Mouse (Mus musculus) lung, postnatal 0 days (tissue): Measurements from ENCODE around the gene Dvl2.

Experiments used
- CTCF ChIP-seq: IDR thresholded peaks from 2 replicates; pipeline ENCODE4 v1.5.1; 2016; ENCODE audit warnings: antibody characterized with exemption, mild to moderate bottlenecking
- EP300 ChIP-seq: IDR thresholded peaks from 2 replicates; pipeline ENCODE4 v1.6.1; 2016; ENCODE audit warnings: antibody characterized with exemption, mild to moderate bottlenecking, control low read depth

DNA sequence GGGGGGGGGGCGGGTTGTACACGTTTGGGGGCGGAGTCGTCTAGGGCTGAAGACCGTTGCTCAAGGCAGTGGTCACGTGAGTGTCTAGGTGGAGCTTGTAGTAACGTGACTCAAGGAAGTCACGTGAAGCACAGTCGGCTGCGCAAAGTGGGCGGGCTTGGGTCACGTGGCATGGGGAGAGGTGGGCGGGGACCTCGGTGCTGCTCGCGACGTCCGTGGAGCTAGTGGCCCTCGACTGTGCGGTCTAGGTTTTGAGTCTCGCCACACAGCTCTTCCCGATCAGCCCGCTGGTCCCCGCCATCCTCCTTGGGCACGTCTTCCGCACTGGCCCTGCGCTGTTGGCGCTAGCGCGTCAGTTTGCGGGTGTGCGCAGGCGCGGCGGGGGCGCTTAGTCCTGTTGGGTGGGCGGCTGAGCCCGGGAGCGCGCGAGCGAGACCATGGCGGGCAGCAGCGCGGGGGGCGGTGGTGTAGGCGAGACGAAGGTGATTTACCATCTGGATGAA lies at the start of gene Dvl2:
- TF ChIP-seq EP300 (peak; percentile 21; the same call in 1 of the 2 replicates), CTCF (no peak)
